Mouse (Mus musculus) lung, adult 2 months (tissue): Measurements from ENCODE around the gene Rhebl1.

Experiments
- CTCF ChIP-seq: fragments of 200-500 bp; IDR thresholded peaks from 2 replicates; pipeline ENCODE4 v1.5.1; 2011; ENCODE audit warnings: mild to moderate bottlenecking, low read length, control low read depth; ENCODE audit not compliant: insufficient read depth
- POLR2A ChIP-seq: fragments of 200-500 bp; IDR thresholded peaks from 2 replicates; pipeline ENCODE4 v1.6.1; 2011; ENCODE audit warnings: low read depth, mild to moderate bottlenecking, control low read depth, low read length, borderline replicate concordance; ENCODE audit errors: extremely low read depth

GRCm38 (mm10) chr15:98883661-98884060 is 10.7 kb downstream of the Rhebl1 start:
- no peak for TF ChIP-seq CTCF
- TF ChIP-seq POLR2A, result no peak
